Mouse (Mus musculus): ENCODE results near the gene Ssr1.

- TF ChIP-seq CTCF (IDR thresholded peaks at IDR 0.05; ENCODE audit: low read depth, low read length) (no peak), GATA1 (IDR thresholded peaks at IDR 0.05; ENCODE audit: borderline replicate concordance, low read length) (no peak), TAL1 (conservative IDR thresholded peaks at IDR 0.05; ENCODE audit: low read depth, low read length) (no peak)
These were observed 14.5 kb downstream of the Ssr1 start for GRCm38 (mm10) chr13:37979506-37979905.
